Mouse (Mus musculus): ENCODE results near the gene Myof. TPM values are rescaled to one million over a fixed set of nuclear protein-coding genes. Genes with fewer than 3 reads are reported as not detected.
A peak's percentile ranks its signal among the peaks of the same experiment; 100 is the strongest.

The Myof gene
- total RNA-seq (2021) = 1 to 10 TPM; 3.5 to 7.6 TPM

- intact Hi-C loops (cut with DNase I) = loop anchor here (2.0 kb wide), 1 partner anchor 89 kb away; no protein-coding TSS in a partner anchor
- no peak for DNase-seq (ENCODE audit: low spot score in 2 of 2)
Measured at GRCm38 (mm10) chr19:38043281-38043981, at the start of gene Myof. Myof (minus strand) TSS chr19:38043577.

GRCm38 (mm10) chr19:38091512-38091985, 48.2 kb upstream of the Myof start:
- no peak for DNase-seq (ENCODE audit: low spot score in 2 of 2)
- intact Hi-C loops (cut with DNase I) = no loop called here

- no peak for DNase-seq (ENCODE audit: low spot score in 2 of 2)
- intact Hi-C loops (cut with DNase I) = loop anchor here (5.0 kb wide), 1 partner anchor 108 kb away; no protein-coding TSS in a partner anchor
Measured at GRCm38 (mm10) chr19:38089358-38089757, 46.0 kb upstream of the Myof start.

- peak; percentile 16 for DNase-seq (ENCODE audit: low spot score in 2 of 2)
- intact Hi-C loops (cut with DNase I) = loop anchor here (5.0 kb wide), 1 partner anchor 110 kb away; no protein-coding TSS in a partner anchor
Measured at GRCm38 (mm10) chr19:38086948-38087551, 43.7 kb upstream of the Myof start.

GRCm38 (mm10) chr19:38085841-38086240, 42.5 kb upstream of the Myof start:
- intact Hi-C loops (cut with DNase I) = loop anchor here (5.0 kb wide), 1 partner anchor 111 kb away; no protein-coding TSS in a partner anchor
- no peak for DNase-seq (ENCODE audit: low spot score in 2 of 2)

- no peak for DNase-seq (ENCODE audit: low spot score in 2 of 2)
- intact Hi-C loops (cut with DNase I) = no loop called here
Measured at GRCm38 (mm10) chr19:38082931-38083525, 39.7 kb upstream of the Myof start.

GRCm38 (mm10) chr19:38081361-38081760, 38.0 kb upstream of the Myof start:
- DNase-seq (ENCODE audit: low spot score in 2 of 2) = no peak
- intact Hi-C loops (cut with DNase I) = no loop called here

- DNase-seq (ENCODE audit: low spot score in 2 of 2) = no peak
- intact Hi-C loops (cut with DNase I) = no loop called here
Measured at GRCm38 (mm10) chr19:38077851-38078540, 34.6 kb upstream of the Myof start.

GRCm38 (mm10) chr19:38076251-38076650, 32.9 kb upstream of the Myof start:
- intact Hi-C loops (cut with DNase I) = no loop called here
- DNase-seq (ENCODE audit: low spot score in 2 of 2) = no peak

- no peak for DNase-seq (ENCODE audit: low spot score in 2 of 2)
- intact Hi-C loops (cut with DNase I) = no loop called here
Measured at GRCm38 (mm10) chr19:38075051-38075450, 31.7 kb upstream of the Myof start.

GRCm38 (mm10) chr19:38073226-38073625, 29.8 kb upstream of the Myof start:
- intact Hi-C loops (cut with DNase I) = no loop called here
- DNase-seq (ENCODE audit: low spot score in 2 of 2) = no peak

GRCm38 (mm10) chr19:38064051-38064450, 20.7 kb upstream of the Myof start:
- DNase-seq (ENCODE audit: low spot score in 2 of 2) = no peak
- intact Hi-C loops (cut with DNase I) = no loop called here

- intact Hi-C loops (cut with DNase I) = no loop called here
- no peak for DNase-seq (ENCODE audit: low spot score in 2 of 2)
Measured at GRCm38 (mm10) chr19:38063201-38063600, 19.8 kb upstream of the Myof start.

- no peak for DNase-seq (ENCODE audit: low spot score in 2 of 2)
- intact Hi-C loops (cut with DNase I) = loop anchor here (10.0 kb wide), 1 partner anchor 298 kb away; no protein-coding TSS in a partner anchor
Measured at GRCm38 (mm10) chr19:38056931-38057330, 13.6 kb upstream of the Myof start.

GRCm38 (mm10) chr19:38056276-38056675, 12.9 kb upstream of the Myof start:
- intact Hi-C loops (cut with DNase I) = loop anchor here (10.0 kb wide), 1 partner anchor 299 kb away; no protein-coding TSS in a partner anchor
- no peak for DNase-seq (ENCODE audit: low spot score in 2 of 2)

- DNase-seq (ENCODE audit: low spot score in 2 of 2) = no peak
- intact Hi-C loops (cut with DNase I) = loop anchor here (10.0 kb wide), 1 partner anchor 299 kb away; no protein-coding TSS in a partner anchor
Measured at GRCm38 (mm10) chr19:38055798-38056197, 12.4 kb upstream of the Myof start.

- intact Hi-C loops (cut with DNase I) = loop anchor here (10.0 kb wide), 1 partner anchor 300 kb away; no protein-coding TSS in a partner anchor
- DNase-seq (ENCODE audit: low spot score in 2 of 2) = peak; percentile 88
Measured at GRCm38 (mm10) chr19:38054720-38055192, 11.4 kb upstream of the Myof start, which contains the start of gene Cep55. Cep55 (plus strand) TSS chr19:38055011.

GRCm38 (mm10) chr19:38054149-38054719, 10.9 kb upstream of the Myof start:
- intact Hi-C loops (cut with DNase I) = loop anchor here (10.0 kb wide), 1 partner anchor 301 kb away; no protein-coding TSS in a partner anchor
- peak; percentile 58 to 68 for DNase-seq (ENCODE audit: low spot score in 2 of 2)
